Mouse (Mus musculus) thymus, adult 2 months (tissue): ENCODE data around the gene Plcd1.

Experiments
- CTCF ChIP-seq: fragments of 200-500 bp; IDR thresholded peaks from 2 replicates; pipeline ENCODE4 v1.5.1; 2012; ENCODE audit warnings: mild to moderate bottlenecking, control low read depth, low read length, moderate library complexity, borderline replicate concordance; ENCODE audit not compliant: control insufficient read depth, poor library complexity, insufficient read depth; ENCODE audit errors: extremely low read depth
- POLR2A ChIP-seq: fragments of 200-500 bp; IDR thresholded peaks from 2 replicates; pipeline ENCODE4 v1.6.1; 2012; ENCODE audit warnings: mild to moderate bottlenecking, low read length, control low read depth, moderate library complexity; ENCODE audit not compliant: control insufficient read depth, poor library complexity, insufficient read depth; ENCODE audit errors: extremely low read depth

DNA sequence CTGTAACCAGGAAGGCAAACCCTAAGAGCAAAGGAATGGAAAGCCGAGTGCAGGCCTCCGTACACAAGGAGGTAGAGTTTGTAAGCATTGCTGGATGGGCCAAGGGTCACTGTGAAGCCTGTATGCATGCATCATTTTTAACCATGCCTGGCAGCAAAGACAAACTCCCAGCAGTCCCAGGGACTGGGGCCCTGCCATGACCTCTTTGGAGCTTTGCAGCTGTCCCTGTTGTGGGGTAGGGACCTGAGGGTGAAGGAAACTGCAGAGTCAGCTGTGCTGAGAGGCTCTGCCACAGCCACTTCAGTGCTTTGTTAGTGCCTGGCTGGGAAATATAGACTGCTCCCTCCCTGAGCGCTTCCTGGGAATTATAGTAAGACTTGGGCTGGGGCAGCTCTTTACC, 17.3 kb upstream of the Plcd1 start:
- TF ChIP-seq CTCF = no peak
- TF ChIP-seq POLR2A = no peak
